Mouse (Mus musculus): ENCODE measurements around the gene Isg20l2. TPM values are rescaled to one million over a fixed set of nuclear protein-coding genes. Genes with fewer than 3 reads are reported as not detected.

The Isg20l2 gene
- 12.1 TPM in 2 replicates for polyA plus RNA-seq (2012)

DNA sequence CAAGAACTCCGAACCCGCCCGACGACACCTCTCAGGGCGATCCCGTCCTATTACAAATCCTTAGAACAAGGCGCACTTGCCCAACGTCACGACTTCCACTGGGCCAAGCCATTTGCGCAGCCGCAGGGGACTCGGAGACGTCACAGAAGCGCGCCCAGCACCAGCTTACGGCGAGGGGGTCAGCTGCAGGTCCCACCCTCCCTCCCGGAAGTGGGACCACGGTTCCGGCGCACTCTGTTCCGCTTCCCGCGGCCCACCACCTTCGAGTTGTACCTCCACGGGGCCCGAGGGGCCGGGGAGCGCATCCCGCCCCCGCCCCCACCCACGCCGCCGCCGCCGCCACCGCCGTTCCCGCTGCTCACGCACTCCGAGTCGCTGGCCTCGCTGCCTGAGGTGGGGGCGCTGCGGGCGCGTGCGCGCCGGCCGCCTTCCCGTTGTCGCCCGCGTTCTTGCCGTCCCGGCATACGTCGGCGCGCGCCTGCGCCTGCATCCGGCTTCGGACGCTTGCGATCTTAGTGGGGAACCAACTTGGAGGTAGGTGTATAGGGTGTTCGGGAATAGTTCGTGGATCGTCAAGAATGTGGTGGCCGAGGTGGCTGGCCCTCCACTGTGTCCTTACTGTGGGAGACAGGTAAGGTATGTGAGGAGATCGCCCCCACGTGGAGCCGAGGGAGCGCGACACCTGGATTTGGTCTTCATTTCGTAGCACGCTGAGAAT lies at the start of gene Isg20l2, which contains the start of gene Rrnad1:
Gene Isg20l2 (plus strand): TSS at position 237 of the 718 bp plus-strand sequence.
Gene Rrnad1 (minus strand): TSS at position 640 of the 718 bp plus-strand sequence.

DNA sequence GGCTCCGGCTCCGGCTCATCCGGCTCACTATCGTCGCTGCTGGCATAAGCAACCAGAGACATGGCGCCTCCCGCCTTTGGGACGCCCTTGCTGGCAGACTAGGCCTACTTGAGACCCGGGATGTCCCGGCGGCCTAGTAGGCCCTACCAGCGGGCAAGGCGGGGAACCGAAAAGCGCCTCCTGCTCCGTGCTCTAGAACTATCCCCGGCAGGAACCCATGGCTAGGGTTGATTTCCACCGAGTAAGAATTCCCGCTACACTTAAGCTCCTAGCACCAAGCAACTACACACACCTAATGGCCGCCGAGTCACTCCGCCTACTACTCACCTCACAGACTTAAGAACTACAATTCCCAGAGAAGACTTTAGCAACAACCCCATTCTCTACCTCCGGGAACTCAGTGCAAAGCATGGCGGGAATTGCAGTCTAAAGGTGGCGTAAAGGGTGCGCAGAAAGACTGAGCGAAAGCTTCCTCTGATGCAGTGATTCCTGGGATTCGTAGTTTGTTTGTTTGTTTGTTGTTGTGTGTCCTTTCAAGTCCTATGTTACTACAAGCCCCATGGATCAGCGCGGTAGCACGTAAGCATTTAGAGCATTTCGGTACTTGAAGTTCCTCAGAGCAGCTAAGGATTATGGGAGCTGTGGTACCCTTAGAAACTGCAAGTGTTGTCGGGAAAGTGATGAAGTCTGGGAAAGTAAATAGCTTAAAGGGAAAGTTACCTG lies 44.7 kb upstream of the Isg20l2 start, which contains the start of gene Prcc:
Gene Prcc (minus strand): TSS at position 328 of the 723 bp plus-strand sequence.

DNA sequence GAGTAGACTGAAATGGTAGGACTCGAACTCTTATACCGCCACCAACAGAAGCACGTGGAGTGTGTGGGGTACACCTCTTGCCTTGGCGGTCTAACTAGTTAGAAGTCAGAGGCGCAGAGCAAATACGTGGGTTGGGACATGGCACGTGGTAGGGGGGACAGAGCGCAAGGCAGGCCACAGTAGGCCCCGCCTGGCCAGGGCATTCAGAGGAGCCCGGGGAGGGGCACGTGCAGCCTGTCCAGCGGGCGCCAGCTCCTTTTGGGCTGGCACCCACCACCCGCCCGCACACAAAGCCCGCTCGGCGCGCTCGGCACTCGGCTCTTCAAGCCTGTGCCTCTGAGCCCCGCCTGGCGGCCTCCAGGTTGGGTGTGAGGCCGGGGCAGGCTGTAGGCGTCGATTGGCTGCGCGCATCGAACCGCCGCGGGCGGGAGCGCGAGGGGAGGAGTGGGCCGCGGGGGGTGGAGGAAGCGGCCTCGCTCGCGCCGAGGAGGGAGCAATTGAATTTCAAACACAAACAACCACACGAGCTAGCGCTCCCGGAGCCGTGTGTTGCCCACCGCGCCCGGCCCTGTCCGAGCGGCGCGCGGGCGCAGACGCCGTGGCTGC lies 24.1 kb upstream of the Isg20l2 start, which contains the start of gene Hdgf:
Gene Hdgf (plus strand): TSS at position 442 of the 606 bp plus-strand sequence.

DNA sequence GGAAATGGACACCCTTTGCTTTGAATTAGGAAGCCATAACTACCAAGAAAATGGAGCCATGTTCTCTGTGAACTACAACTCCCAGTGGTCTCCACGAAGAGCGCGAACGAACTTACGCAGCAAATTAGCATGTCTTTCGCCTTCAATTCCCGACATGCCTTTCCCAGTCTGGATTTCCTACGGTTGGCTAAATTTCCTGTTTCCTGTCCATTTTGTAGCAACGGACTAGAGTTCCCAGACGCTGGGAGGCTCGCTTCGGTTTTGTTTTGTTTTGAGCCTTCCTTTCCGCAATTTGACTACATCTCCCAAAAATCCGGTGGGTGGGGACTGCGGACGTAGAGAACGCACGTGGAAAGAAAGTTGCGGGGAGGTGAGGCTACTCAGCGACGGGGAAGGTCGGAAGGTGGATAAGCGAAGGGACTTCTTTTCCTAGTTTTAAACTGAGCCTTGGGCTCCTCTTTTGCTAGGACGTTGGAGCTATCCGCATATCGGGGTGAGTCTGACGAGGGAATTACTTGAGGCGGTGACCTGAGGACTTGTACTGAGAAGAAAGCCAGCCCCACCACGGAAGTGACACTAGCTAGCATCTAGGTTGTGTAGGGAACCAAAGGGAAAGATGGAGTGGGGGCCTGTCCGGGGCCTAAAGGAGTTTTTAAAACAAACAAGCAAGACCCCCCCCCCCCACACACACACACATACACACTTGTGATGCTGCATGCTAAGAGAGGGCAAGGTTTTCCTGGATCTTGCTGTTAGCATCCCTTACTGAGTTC lies 10.6 kb upstream of the Isg20l2 start, which contains the start of gene Mrpl24:
Gene Mrpl24 (plus strand): TSS at position 171 of the 773 bp plus-strand sequence.

DNA sequence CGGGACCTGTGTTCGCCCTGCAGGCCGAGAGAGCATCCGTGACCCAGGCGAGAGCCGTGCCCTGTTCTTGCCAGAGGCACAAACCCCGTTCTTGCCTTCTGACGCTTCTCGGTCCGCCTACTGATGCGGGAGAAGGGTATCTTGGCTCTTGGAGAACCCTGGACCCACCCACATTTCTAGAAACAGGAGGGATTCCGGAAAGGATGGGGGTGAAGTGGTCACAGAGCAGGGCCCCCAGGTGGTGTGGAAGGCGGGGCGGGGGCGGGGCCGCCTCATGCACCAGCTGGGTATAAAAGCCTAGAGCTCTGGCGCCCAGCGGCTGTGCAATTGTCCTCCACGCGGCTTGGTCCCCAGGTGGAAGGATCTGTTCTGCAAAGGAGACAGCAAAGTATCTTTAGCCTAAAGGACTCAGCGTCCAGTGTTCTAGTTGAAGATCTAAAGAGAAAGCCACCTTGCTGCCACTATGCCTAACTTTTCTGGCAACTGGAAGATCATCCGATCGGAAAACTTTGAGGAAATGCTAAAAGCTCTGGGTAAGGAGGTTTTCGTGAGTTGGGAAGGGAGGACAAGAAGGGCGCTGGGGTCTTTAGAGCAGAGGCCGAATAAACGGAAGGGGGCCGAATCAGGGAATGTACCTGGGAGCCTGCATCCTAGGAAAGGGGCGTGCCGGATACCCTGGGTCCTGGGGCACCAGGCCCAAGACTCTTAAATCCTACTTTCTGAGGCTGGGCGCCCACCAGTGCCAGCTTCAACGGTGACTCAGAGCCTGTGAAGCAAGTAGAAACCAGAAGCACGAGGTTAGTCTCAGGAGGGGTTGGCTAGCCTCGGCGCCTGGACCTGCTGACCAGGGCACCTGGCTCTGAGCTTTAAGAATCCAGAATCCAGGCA lies 18.5 kb downstream of the Isg20l2 start, which contains the start of gene Crabp2:
Gene Crabp2 (plus strand): TSS at position 289 of the 888 bp plus-strand sequence.

DNA sequence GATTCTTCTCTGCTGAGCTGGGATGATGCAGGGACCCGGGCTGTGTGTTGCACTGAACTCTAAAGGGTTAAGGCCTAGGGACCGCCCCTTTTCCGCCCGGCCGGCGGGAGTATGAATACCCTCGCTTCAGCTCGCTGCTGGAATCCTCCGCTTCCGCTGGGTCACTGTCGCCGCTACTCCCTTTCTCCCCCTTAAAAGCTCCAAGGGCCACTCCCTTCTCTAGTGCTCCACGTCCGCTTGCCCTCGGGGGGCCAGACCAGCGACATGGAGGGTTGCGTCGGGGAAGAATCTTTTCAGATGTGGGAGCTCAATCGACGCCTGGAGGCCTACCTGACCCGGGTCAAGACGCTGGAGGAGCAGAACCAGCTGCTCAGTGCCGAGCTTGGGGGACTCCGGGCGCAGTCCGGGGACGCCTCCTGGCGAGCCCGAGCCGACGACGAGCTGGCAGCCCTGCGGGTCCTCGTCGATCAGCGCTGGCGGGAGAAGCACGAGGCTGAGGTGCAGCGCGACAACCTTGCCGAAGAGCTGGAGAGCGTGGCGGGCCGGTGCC lies 40.9 kb downstream of the Isg20l2 start, which contains the start of gene Nes:
Gene Nes (plus strand): TSS at position 140 of the 550 bp plus-strand sequence.

Other genes starting within 250 kb of the Isg20l2 start
- gene Lrrc71, start 181.7 kb upstream of the Isg20l2 start, polyA plus RNA-seq (2012) = 0.12 and 0.28 TPM in 2 replicates
- not detected in 2 replicates for gene Ntrk1, start 135.2 kb upstream of the Isg20l2 start, polyA plus RNA-seq (2012)
- gene Insrr, start 133.4 kb upstream of the Isg20l2 start, polyA plus RNA-seq (2012) = 0.03 and 0.28 TPM in 2 replicates
- 49.7 and 77.3 TPM in 2 replicates for gene Pear1, start 106.0 kb upstream of the Isg20l2 start, polyA plus RNA-seq (2012)
- gene Sh2d2a, start 83.6 kb upstream of the Isg20l2 start, polyA plus RNA-seq (2012) = 2.7 and 4.9 TPM in 2 replicates
- 82.0 and 91.6 TPM in 2 replicates for gene Prcc, start 44.7 kb upstream of the Isg20l2 start, polyA plus RNA-seq (2012)
- 990 and 1,680 TPM in 2 replicates for gene Hdgf, start 24.0 kb upstream of the Isg20l2 start, polyA plus RNA-seq (2012)
- gene Mrpl24, start 10.8 kb upstream of the Isg20l2 start, polyA plus RNA-seq (2012) = 15.6 and 19.0 TPM in 2 replicates
- gene Rrnad1, start 403 bp downstream of the Isg20l2 start, polyA plus RNA-seq (2012) = 22.8 and 28.5 TPM in 2 replicates
- gene Crabp2, start 18.4 kb downstream of the Isg20l2 start, polyA plus RNA-seq (2012) = 0.45 TPM in 1 of 2 replicates, not detected in the other
- gene Nes, start 40.8 kb downstream of the Isg20l2 start, polyA plus RNA-seq (2012) = 0.15 and 0.16 TPM in 2 replicates
- not detected in 2 replicates for gene Bcan, start 69.9 kb downstream of the Isg20l2 start, polyA plus RNA-seq (2012)
- gene Hapln2, start 97.3 kb downstream of the Isg20l2 start, polyA plus RNA-seq (2012) = not detected in 2 replicates
- 30.3 and 52.8 TPM in 2 replicates for gene Gpatch4, start 112.8 kb downstream of the Isg20l2 start, polyA plus RNA-seq (2012)
- 74.1 and 77.0 TPM in 2 replicates for gene Naxe, start 128.2 kb downstream of the Isg20l2 start, polyA plus RNA-seq (2012)
- not detected in 2 replicates for gene Ttc24, start 148.0 kb downstream of the Isg20l2 start, polyA plus RNA-seq (2012)
- 11.2 and 11.5 TPM in 2 replicates for gene Iqgap3, start 151.7 kb downstream of the Isg20l2 start, polyA plus RNA-seq (2012)
- 225 and 227 TPM in 2 replicates for gene Mef2d, start 212.1 kb downstream of the Isg20l2 start, polyA plus RNA-seq (2012)

All from megakaryocyte-erythroid progenitor cell, adult 5 weeks (primary cell).